Mouse (Mus musculus) frontal cortex, adult 2 months (tissue): Measurements from ENCODE around the gene Wnt10b. TPM values are rescaled to one million over a fixed set of nuclear protein-coding genes. Genes with fewer than 3 reads are reported as not detected.

Experiments
- DNase-seq, 2 experiments: peaks; one replicate each; pipeline ENCODE4 v3.0.0; 2022; ENCODE audit warnings: low spot score in 1 of 2; ENCODE audit errors: extremely low spot score in 1 of 2
- polyA plus RNA-seq: library from polyadenylated mRNA; depleted of rRNA; stranded (reverse); fragments of >200 nt; gene quantifications from 2 replicates; pipeline ENCODE4 v1.2.3, GENCODE M21; 2012; rRNA removed

Wnt10b gene
- polyA plus RNA-seq, 1 experiment, result 6.3 TPM

DNA sequence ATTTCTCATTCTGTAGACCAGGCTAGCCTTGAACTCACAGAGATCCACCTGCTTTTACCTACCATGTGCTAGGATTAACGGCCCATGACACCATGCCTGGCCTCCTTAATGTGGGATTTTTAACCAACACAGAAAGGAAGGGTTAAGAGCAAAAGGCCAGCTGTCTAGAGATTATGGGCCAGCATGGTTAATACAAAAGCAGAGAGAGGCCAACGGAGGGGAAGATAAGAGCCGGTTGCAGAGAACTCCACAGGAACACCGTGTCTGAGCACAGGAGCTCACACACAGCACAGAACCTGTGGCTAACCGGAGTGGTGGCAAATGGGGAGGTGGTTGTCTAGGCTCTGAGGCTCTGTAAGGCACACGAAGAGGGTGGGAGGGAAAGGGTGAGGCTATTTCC lies 44.6 kb downstream of the Wnt10b start:
- DNase-seq, result no peak

- no peak for DNase-seq
Measured at GRCm38 (mm10) chr15:98732006-98732531, 45.9 kb downstream of the Wnt10b start.

DNA sequence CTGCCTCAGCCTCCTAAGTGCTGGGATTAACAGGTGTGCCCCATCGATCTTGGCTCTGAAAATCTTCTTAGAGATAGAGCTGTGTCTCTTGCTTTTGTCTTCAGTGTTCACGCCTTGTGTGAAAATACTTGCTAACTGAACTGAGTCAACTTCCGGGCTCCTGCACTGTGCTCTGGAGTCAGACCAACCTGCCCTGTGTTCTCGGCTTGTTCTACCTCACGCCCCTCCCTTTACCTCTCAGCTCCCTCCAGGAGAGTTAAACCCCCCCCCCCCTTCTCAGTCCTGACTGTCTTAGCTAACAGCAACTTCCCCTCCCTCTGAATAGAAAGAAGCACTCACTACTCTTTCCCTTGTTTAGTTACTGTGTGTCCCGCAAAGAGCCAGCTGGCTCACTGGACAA lies 47.2 kb downstream of the Wnt10b start:
- DNase-seq, result no peak

DNA sequence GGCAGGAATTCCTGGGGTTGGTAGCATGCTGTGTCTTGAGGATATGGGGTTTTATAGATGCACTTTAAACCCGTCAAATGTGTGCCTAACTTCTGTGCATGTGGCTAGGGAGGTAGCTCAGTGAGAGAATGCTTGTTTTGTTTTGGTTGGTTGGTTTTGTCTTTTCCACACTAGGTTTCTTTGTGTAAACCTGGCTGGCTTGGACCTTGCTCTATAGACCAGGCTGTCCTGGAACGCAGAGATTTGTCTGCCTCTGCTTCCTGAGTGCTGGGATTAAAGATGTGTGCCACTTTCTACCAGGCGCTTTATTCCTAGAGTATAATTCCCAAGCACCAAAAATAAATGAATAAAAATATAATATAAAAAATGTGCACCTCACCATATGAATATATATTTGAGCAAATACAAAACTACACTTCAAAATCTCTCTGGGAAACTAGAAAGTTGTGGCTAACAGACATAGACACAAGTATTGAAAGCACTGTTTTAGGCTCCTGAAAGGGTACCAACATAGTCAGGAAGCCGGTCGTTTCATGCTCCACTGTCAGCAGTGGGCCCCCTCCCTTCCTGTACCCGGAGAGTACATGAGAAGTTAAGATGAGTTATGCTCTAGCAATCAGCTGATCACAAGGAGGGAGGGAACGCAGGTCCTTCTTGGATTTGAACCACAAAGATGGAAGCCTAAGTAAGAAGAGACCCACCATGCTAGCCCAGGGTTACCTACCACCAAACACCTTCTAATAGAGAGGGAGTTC lies 48.0 kb downstream of the Wnt10b start:
- no peak for DNase-seq

DNA sequence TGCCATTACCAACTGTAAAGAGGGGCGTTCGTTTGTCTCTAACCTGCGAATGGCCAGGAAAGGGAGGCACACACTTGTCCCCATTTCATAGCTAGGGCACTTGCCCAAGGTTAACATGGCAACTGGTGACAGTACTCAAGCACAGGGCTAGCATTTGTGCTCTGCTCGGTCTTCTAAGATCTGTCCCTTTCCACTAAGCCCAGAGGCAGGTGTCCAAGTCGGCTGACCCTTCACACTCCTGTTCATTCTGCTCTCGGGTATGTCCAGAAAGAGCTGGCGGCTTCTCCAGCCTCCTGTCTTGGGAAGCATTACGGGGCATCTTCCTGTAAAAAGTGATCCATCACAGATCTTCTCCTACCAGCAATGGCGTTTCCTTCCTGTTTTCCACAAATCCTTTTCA lies 49.6 kb downstream of the Wnt10b start:
- DNase-seq, result no peak

DNA sequence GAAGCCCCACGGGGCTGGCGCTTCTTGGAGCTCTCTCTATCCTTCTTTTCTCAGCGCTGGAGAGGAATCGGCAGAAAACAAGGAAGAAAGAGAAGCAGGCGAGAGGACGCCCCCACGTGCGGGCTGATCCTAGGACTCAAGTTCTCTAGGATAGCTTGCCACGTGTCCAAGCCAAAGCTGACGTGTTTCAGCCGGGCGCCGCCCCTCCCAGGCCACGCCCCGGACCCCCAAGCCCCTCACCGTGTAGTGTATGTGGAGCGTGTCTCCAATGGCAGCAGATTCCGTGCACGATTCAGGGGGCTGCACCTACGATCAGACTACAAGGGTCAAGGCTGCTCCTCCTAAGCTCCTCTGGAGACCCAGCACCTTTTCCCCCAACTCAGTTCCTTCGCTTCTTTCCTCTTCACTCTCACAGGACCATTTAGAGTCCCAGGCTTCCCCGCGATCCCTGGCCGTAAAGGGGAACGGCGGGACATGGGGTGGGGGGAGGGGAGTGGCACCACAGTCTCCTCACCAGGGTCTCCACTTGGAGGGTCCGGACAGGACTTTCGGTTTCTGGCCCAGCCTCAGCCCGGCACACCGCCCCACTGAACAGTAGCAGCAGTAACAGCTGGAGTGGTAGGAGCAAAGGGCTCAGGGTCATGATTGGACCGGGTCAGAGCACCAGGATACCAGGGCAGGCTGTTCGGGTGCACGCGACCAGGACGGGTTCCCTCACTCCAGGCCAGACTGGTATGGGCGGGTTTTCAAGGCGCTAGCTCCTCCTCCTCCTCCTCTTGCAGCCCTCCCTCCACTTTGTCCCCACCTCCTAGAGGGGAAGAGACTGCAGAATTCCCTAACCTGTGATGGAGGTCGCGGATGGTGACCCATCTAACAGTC lies 50.3 kb downstream of the Wnt10b start, which contains the start of gene Fkbp11:
TSS of gene Fkbp11 (minus strand) at position 756 of the 879 bp plus-strand sequence.
- peak in 1 of 2 experiments; percentile 36 for DNase-seq

DNA sequence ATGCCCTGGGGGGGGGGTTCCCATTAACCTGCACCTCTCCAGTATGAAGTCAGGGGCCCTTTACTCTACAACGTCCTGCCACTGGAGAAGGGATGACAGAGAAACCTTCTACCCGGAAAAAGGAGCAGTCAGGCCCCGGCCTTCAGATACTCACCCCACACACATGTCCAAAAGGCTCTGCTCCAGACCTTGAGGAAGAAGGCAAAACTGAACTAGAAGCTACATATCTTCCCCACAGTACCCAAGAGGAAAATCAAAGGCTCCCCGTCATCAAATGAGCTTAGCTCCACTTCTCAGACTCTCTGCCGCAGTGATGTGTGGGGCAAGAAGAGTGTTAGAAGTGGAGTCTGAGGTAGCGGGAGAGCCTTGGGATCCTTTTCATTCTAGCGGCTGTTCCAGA lies 51.2 kb downstream of the Wnt10b start:
- DNase-seq, result no peak

- no peak for DNase-seq
Measured at GRCm38 (mm10) chr15:98726079-98726478, 51.9 kb downstream of the Wnt10b start.

GRCm38 (mm10) chr15:98724441-98724840 lies 53.5 kb downstream of the Wnt10b start:
- DNase-seq, result no peak

GRCm38 (mm10) chr15:98722854-98723253 lies 55.1 kb downstream of the Wnt10b start:
- no peak for DNase-seq

DNA sequence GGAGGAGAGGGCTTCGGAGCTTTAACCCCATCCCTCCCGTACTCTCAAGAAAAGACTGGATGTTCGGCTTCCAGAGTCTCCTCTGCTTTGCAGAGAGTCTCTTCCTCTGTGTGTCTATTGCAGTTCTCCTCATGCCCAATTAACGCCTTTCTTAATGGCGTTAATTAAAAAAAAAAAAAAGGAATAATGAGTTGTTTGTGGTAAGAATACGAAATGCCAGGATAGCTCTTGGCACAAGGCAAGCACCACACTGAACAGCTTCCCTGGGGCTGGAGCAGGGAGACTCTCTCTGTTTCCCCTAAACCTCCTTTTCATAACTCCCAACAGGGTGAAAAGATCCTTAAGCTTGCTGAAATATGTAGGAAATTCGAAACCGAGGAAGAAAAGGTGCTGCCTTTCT lies 55.8 kb downstream of the Wnt10b start:
- no peak for DNase-seq

Other genes with a start within 250 kb of the Wnt10b start
- gene Kansl2, start 243.9 kb downstream of the Wnt10b start, polyA plus RNA-seq, result 54.4 and 56.4 TPM in 2 replicates
- 18.8 and 21.1 TPM in 2 replicates for gene Ccnt1, start 207.2 kb downstream of the Wnt10b start, polyA plus RNA-seq
- 0.34 TPM in 1 of 2 replicates, not detected in the other for gene 4930415O20Rik, start 207.1 kb downstream of the Wnt10b start, polyA plus RNA-seq
- 40.3 and 45.6 TPM in 2 replicates for gene Adcy6, start 168.1 kb downstream of the Wnt10b start, polyA plus RNA-seq
- 377 and 417 TPM in 2 replicates for gene Cacnb3, start 147.3 kb downstream of the Wnt10b start, polyA plus RNA-seq
- 56.2 and 63.3 TPM in 2 replicates for gene Ddx23, start 115.3 kb downstream of the Wnt10b start, polyA plus RNA-seq
- gene Rnd1, start 100.7 kb downstream of the Wnt10b start, polyA plus RNA-seq, result 25.4 and 25.5 TPM in 2 replicates
- 6.4 and 7.7 TPM in 2 replicates for gene Ccdc65, start 69.9 kb downstream of the Wnt10b start, polyA plus RNA-seq
- 2.9 and 3.5 TPM in 2 replicates for gene Fkbp11, start 50.0 kb downstream of the Wnt10b start, polyA plus RNA-seq
- 678 and 795 TPM in 2 replicates for gene Arf3, start 14.9 kb downstream of the Wnt10b start, polyA plus RNA-seq
- gene Wnt1, start 11.7 kb upstream of the Wnt10b start, polyA plus RNA-seq, result 0.10 and 0.25 TPM in 2 replicates
- 764 and 849 TPM in 2 replicates for gene Ddn, start 31.3 kb upstream of the Wnt10b start, polyA plus RNA-seq
- gene Prkag1, start 53.4 kb upstream of the Wnt10b start, polyA plus RNA-seq, result 67.8 and 74.0 TPM in 2 replicates
- gene Kmt2d, start 93.1 kb upstream of the Wnt10b start, polyA plus RNA-seq, result 47.0 and 48.6 TPM in 2 replicates
- 17.6 and 19.2 TPM in 2 replicates for gene Rhebl1, start 116.4 kb upstream of the Wnt10b start, polyA plus RNA-seq
- gene Dhh, start 120.4 kb upstream of the Wnt10b start, polyA plus RNA-seq, result 0.44 and 0.80 TPM in 2 replicates
- gene Lmbr1l, start 140.1 kb upstream of the Wnt10b start, polyA plus RNA-seq, result 30.5 and 33.6 TPM in 2 replicates
- 1,157 and 1,186 TPM in 2 replicates for gene Tuba1b, start 156.4 kb upstream of the Wnt10b start, polyA plus RNA-seq
- gene Gm49450, start 175.4 kb upstream of the Wnt10b start, polyA plus RNA-seq, result 0.17 and 3.5 TPM in 2 replicates
- 1,817 and 1,854 TPM in 2 replicates for gene Tuba1a, start 175.6 kb upstream of the Wnt10b start, polyA plus RNA-seq